Mouse (Mus musculus) kidney, adult 9 months (tissue): ENCODE data around the gene Ctnna2.

Experiments
- DNase-seq: peaks from one replicate; pipeline ENCODE4 v3.0.0; 2022

The Ctnna2 gene

GRCm38 (mm10) chr6:77811041-77811440, 168.5 kb downstream of the Ctnna2 start:
- DNase-seq, result no peak

DNA sequence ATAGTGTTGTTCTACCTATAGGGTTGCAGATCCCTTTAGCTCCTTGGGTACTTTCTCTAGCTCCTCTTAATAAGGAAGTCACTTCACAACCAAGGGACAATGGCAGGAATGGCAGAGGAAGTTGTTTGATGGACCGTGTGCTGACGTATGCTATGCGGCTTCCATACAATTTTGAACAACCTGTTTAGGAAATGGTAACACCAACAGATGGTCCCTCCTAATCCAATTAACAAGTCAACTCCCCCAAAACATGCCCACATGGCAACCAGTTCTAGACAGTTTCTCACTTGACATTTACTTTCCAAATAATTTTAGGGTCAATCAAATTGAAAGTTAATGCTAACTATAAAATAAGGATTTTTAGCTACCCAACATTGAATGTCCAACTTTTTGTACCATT, 176.9 kb downstream of the Ctnna2 start:
- DNase-seq, result no peak

- DNase-seq, result no peak
Measured at GRCm38 (mm10) chr6:77783342-77783741, 196.2 kb downstream of the Ctnna2 start.

DNA sequence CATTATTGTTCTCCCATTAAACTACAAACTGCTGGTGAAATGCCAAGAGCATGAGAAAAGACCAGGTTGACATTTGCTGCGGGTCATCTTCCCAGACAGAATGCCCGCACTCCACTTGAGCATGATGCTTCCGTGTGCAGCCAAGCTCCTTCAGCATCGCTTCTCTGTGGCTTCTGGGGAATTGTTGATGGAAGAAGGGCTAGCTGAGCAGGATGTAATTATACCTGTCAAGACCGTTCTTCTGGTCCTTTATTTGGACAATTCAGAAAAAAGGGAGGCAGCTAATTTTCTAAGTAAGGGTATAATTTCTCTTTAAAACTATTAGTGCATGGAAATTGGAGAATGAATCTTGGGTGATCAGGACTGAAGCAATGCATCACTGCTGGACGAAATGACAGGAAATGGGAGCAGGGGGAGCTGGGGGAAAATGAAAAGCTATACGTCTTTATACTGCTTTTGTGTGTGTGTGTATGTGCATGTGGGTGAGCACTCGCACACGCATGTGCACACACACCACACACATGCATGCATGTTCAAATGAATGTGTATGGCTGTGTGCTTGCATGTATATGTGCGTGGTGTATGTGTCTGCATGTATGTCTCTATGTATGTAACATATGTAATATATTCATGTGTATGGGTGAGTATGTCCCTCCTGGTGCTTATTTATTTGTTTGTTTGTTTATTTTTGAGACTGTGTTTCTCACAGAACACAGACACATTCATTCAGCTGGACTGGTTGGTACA, 211.0 kb downstream of the Ctnna2 start:
- DNase-seq, result no peak

DNA sequence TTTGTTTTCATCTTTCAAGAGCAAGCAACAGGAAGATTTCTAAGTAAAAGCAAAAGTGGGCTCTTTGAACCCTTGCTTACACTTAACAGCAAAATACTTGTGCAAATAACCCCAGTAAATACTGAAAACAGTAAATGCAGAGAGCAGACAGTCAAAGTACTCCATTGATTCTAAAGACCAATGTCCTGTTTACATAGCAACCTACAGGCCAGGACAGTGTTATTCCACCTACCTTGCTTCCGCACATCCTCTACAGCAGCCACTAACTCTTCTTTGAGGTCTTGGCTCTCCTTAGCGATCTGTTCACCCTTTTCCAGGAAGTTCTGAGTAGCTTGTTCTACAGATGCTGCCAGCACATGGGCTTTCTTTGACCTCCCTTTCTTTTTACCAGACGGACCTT, 221.3 kb downstream of the Ctnna2 start:
- DNase-seq, result no peak

DNA sequence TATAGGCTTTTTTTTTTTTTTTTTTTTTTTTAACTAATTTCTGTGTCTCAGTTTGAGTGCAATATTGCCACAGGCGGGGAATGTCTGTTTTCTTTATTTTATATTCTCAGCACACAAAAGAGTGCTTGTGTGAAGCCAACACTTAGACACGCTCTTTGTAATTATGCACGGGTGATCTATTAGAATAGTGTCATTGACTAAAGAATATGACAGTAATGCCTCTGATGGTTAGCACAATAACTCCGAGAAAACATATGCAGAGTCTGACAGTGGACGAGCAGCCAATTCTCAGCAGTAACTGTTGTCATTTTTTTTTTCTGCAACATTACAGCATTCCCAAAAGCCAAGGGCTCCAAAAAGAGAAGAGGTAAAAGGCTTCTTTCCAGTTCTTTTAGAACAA, 234.1 kb downstream of the Ctnna2 start:
- no peak for DNase-seq

- DNase-seq, result no peak
Measured at GRCm38 (mm10) chr6:77743651-77744050, 235.8 kb downstream of the Ctnna2 start.

- DNase-seq, result no peak
Measured at GRCm38 (mm10) chr6:77742988-77743387, 236.5 kb downstream of the Ctnna2 start.

DNA sequence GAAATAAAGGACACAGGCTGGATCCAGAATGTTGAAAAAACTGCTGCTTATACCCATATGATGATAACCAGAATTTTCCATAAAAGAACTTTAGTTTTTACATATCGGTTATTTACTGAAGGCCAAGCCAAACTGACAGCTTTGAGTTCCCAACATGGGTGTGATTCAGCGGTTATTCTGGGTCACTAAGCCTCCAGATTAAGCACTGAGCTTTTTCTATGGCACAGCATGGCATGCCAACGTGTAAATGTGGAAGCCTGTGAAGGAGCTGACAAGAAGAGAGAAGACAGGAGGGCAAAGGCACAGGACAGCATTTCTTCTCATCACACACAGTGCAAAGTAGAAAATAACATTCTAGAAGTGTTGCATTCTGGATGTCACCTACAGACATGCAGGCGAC, 240.9 kb downstream of the Ctnna2 start:
- DNase-seq, result no peak

DNA sequence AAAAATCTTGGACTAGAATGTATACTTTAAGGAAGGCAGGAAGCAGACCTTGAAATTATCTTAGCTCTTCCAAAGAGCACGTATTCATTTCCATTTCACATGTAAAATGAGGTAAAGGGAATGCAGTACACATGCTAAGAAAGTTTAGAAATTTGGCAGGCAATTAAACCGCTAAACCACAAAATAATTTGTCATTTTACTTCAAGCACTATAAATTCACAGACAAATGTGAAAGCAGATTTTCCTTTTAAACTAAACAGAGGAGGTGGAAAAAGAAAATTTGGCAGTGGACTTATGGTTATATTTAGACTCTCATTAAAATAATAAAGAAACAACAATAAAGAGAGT, 254.6 kb downstream of the Ctnna2 start:
- DNase-seq, result no peak

DNA sequence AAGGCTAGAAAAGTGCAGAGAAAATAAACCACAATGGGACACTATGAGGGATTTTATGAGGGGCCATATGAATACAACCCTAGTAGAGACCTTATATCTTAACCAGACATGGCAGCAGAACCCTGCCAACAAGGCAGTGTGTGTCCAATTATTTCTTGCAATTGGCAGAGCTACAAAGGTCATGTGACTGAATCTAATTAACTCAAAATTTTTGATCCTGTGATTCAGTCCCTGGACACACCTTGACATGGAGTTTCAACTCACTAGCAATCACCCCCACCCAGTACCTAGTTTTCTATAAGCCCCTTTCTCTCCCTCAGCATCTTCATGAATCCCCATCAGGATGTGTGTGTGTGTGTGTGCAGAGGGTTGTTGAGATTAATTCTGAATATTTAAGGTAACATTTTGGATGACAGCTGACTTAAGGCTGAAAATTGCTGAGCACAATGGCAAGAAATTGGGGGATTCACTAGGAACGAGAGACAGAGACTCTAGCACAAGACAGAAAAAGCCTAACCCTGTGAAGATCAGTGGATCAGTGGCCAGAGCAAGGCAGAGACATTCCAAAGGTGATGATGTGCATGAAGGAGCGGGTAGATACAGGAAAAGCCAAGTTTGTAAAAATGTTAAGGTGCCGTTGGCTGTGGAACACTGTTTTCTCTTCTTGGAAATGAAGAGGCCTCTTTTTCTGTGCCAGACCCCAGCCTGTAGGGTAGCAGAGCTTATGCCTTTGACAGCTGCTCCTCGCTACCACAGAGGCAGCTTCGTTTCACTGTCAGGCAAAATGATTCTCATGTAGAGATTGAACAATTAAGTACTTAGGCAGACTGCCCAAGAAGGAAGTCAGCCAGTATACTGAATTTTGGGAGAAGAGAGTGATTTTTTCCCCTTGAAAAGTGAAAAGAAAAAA, 255.2 kb downstream of the Ctnna2 start:
- no peak for DNase-seq

DNA sequence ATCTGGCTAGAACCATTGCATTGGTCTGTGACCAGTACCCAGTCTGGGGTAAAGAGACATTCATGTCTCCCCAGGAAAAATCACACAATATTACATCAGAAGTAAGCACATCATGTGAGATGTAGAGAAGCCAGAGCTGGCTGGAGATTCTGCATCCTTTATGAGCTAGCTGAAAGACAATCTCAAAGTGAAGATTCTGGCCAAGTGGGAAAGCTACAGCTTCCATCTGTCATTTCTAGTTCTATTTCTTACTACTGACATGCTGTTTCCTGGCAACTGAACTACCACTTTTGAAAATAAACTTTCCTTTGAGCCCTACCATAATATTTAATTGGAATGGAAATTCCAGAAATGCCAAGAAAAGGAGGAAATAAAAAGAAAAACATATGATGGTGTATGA, 285.4 kb downstream of the Ctnna2 start:
- DNase-seq, result no peak

GRCm38 (mm10) chr6:77687173-77687572, 292.3 kb downstream of the Ctnna2 start:
- no peak for DNase-seq

DNA sequence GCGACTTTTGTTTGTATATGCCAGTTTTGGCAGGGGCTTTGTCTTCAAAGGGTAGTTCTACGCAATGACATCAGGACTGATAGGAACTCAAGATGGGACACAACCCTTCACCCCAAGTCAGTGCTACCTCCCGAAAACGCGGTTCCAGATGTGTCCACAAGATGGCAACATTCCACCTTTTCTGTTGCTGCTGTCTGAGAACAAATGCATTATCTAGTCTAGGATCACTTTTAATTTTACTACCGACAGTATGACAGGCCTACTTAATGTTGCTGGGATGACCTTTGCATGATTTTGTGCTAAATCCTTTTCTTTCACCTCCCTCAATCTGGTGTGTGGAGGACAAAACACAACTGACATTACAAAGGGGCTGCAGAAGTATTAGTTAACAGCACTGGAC, 329.4 kb downstream of the Ctnna2 start:
- DNase-seq, result peak; percentile 50

- DNase-seq, result no peak
Measured at GRCm38 (mm10) chr6:77644591-77644990, 334.9 kb downstream of the Ctnna2 start.

DNA sequence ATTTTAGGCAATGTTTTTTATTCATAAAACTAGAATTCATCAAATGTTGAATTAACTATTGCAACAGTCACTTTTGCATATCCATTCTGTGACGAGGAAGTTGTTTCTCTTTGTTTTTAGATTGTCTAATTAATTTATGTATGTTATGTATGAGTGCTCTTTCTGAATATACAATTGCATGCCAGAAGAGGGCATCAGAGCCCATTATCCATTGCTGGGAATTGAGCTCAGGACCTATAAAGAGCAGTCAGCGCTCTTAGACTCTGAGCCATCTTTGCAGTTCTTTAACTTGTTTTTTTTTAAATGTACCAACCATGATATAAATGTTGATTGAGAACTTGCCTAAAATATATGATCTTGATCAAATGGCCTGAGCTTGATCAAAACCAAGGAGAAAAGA, 340.7 kb downstream of the Ctnna2 start:
- DNase-seq, result no peak

GRCm38 (mm10) chr6:77633997-77634396, 345.5 kb downstream of the Ctnna2 start:
- peak; percentile 44 for DNase-seq

DNA sequence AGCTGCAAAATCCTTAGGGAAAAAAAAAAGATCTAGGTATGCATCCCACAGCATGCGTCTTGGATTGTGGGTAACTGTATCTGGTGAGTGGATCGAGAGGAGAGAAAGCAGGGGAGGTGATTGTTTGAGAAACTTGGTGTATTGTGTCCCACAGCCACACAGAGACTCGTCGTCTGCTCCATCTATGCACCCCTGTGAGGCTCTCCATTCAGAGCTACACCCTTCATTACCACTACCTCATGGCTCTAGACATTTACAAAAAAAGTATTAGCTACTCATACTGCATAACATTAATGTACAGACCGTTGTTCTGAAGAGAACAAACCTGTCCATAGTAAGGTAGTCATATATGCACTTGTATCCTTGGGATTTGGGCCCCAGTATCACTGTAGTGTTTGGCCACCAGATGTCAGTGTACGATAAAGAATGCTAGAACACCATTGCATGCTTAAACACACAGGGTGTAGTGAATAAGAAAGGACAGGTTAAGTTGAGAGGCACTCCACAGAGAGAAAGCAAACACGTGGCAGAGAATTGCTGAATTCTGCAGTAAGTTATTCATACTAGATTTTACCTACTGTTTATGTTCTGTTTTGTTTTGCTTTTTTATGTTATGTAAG, 350.8 kb downstream of the Ctnna2 start:
- DNase-seq, result peak; percentile 64

- DNase-seq, result peak; percentile 89
Measured at GRCm38 (mm10) chr6:77604642-77605392, 374.7 kb downstream of the Ctnna2 start.

- DNase-seq, result peak; percentile 88
Measured at GRCm38 (mm10) chr6:77603914-77604313, 375.6 kb downstream of the Ctnna2 start.

DNA sequence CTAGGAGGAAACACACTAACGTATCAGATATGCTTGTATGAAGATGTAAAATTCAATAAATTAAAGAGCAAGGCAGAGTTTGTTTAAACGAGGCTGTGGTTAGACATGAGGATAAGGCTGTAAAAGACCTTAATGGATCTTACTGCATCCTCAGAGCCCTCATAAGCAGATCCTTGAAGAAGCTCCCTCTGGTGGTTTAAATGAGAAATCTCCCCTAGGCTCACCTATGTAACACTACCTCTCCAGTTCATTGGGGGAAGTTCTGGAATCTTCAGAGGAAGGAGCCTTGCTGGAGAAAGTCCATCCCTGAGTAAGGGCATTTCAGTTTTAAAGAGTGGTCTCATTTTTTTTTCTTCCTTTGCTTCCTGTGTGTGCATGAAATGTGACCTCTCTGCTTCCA, 380.3 kb downstream of the Ctnna2 start:
- peak; percentile 41 for DNase-seq

- peak; percentile 39 for DNase-seq
Measured at GRCm38 (mm10) chr6:77582568-77582967, 396.9 kb downstream of the Ctnna2 start.

- no peak for DNase-seq
Measured at GRCm38 (mm10) chr6:77580926-77581325, 398.6 kb downstream of the Ctnna2 start.
